Mouse (Mus musculus) T-helper 17 cell (primary cell): ENCODE results near the gene Odf3l2.

Experiments used
- in situ Hi-C, 2 experiments: fragments of 300-600 bp; cut with MboI, MseI; formaldehyde crosslinking; loops; 1 replicate in 1 of 2; 2 replicates in 1 of 2; pipeline ENCODE4 v1.15.1; 2025; ENCODE audit warnings: high pct_unique_total_duplicates in 2 of 2

The Odf3l2 gene

GRCm38 (mm10) chr10:79645711-79646110 is at the start of gene Odf3l2:
Gene Odf3l2, minus strand, starts transcription at chr10:79645738.
- in situ Hi-C loops, result no loop called here

GRCm38 (mm10) chr10:79694379-79694655 is 48.8 kb upstream of the Odf3l2 start:
- in situ Hi-C loops, result no loop called here

GRCm38 (mm10) chr10:79693580-79694378 is 48.2 kb upstream of the Odf3l2 start:
- in situ Hi-C loops, result no loop called here

- in situ Hi-C loops, result no loop called here
Observed at GRCm38 (mm10) chr10:79691986-79692548, 46.5 kb upstream of the Odf3l2 start.

- in situ Hi-C loops, result loop anchor here in 1 of 2 experiments (5.0 kb wide), 1 partner anchor 358 kb away; the partner anchor contains the start of gene Gpx4
Observed at GRCm38 (mm10) chr10:79689178-79689577, 43.6 kb upstream of the Odf3l2 start.

- in situ Hi-C loops, result loop anchor here in 1 of 2 experiments (5.0 kb wide), 1 partner anchor 359 kb away; the partner anchor contains the start of gene Gpx4
Observed at GRCm38 (mm10) chr10:79688720-79689119, 43.2 kb upstream of the Odf3l2 start, which contains the start of gene Gzmm. Gene Gzmm, plus strand, starts transcription at chr10:79689020.

- in situ Hi-C loops, result loop anchor here in 1 of 2 experiments (5.0 kb wide), 1 partner anchor 360 kb away; the partner anchor contains the start of gene Gpx4
Observed at GRCm38 (mm10) chr10:79687513-79687912, 42.0 kb upstream of the Odf3l2 start.

GRCm38 (mm10) chr10:79686691-79687090 is 41.2 kb upstream of the Odf3l2 start:
- in situ Hi-C loops, result loop anchor here in 1 of 2 experiments (5.0 kb wide), 1 partner anchor 361 kb away; the partner anchor contains the start of gene Gpx4

- in situ Hi-C loops, result loop anchor here in 1 of 2 experiments (5.0 kb wide), 1 partner anchor 361 kb away; the partner anchor contains the start of gene Gpx4
Observed at GRCm38 (mm10) chr10:79686219-79686618, 40.7 kb upstream of the Odf3l2 start.

GRCm38 (mm10) chr10:79684770-79685600 is 39.4 kb upstream of the Odf3l2 start:
- in situ Hi-C loops, result loop anchor here in 1 of 2 experiments (5.0 kb wide), 1 partner anchor 362 kb away; the partner anchor contains the start of gene Gpx4

GRCm38 (mm10) chr10:79683726-79684640 is 38.4 kb upstream of the Odf3l2 start:
- in situ Hi-C loops, result no loop called here

- in situ Hi-C loops, result no loop called here
Observed at GRCm38 (mm10) chr10:79682916-79683582, 37.5 kb upstream of the Odf3l2 start.

- in situ Hi-C loops, result no loop called here
Observed at GRCm38 (mm10) chr10:79682551-79682915, 37.0 kb upstream of the Odf3l2 start.

- in situ Hi-C loops, result no loop called here
Observed at GRCm38 (mm10) chr10:79681591-79682245, 36.2 kb upstream of the Odf3l2 start, which contains the start of gene Cdc34. Gene Cdc34, plus strand, starts transcription at chr10:79682195.

- in situ Hi-C loops, result no loop called here
Observed at GRCm38 (mm10) chr10:79680606-79681495, 35.3 kb upstream of the Odf3l2 start.

- in situ Hi-C loops, result loop anchor here (10.0 kb wide), 2 partner anchors 1101 to 1211 kb away; partner anchors contain the start of genes Ilvbl (in 1 of the 2) and Pdxk (in 1 of the 2)
Observed at GRCm38 (mm10) chr10:79675346-79676035, 30.0 kb upstream of the Odf3l2 start.

GRCm38 (mm10) chr10:79673054-79673453 is 27.5 kb upstream of the Odf3l2 start:
- in situ Hi-C loops, result loop anchor here (10.0 kb wide), 2 partner anchors 1098 to 1208 kb away; partner anchors contain the start of genes Ilvbl (in 1 of the 2) and Pdxk (in 1 of the 2)

GRCm38 (mm10) chr10:79672088-79672455 is 26.5 kb upstream of the Odf3l2 start:
- in situ Hi-C loops, result loop anchor here (10.0 kb wide), 2 partner anchors 1097 to 1207 kb away; partner anchors contain the start of genes Ilvbl (in 1 of the 2) and Pdxk (in 1 of the 2)
